Mouse (Mus musculus) cerebellum, adult 2 months (tissue): ENCODE results near the gene Nop16.

Source experiments
- CTCF ChIP-seq: fragments of 200-500 bp; IDR thresholded peaks from 2 replicates; pipeline ENCODE4 v1.5.1; 2011; ENCODE audit warnings: low read depth, mild to moderate bottlenecking, control low read depth, low read length, moderate library complexity, borderline replicate concordance; ENCODE audit not compliant: insufficient read depth
- POLR2A ChIP-seq: fragments of 200-500 bp; IDR thresholded peaks from 2 replicates; pipeline ENCODE4 v1.6.1; 2011; ENCODE audit warnings: low read length, control low read depth, borderline replicate concordance; ENCODE audit not compliant: insufficient read depth

DNA sequence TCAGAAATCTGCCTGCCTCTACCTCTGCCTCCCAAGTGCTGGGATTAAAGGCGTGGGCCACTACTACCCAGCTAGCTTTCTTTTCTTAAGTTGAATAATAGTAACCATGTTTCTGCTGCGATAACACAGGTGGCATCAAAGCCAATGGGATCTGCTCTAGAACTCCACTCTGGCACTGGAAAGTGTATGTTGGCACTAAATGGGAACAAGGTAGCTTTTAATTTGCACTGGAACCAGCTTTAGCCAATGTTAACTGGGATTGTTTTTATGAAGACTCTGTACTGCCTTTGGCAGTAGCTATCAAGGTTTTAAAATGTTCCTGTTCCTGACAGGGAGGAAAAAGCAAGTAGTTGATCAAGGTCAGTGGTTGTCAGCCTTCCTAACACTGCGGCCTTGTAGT lies 45.1 kb upstream of the Nop16 start:
- TF ChIP-seq POLR2A = no peak
- no peak for TF ChIP-seq CTCF
